Mouse (Mus musculus) liver, adult 2 months (tissue): ENCODE measurements at regions not wholly inside any gene's neighbourhood (a gene's known extent, or its start where the extent isn't known, plus 50 kb on each side); places are given as distances from the start of the nearest gene placed in this dataset.

Source experiments
- DNase-seq: peaks from one replicate; pipeline ENCODE4 v3.0.0-alpha.2; 2011; ENCODE audit warnings: low read depth, low spot score; ENCODE audit errors: extremely low read depth
- H3K27ac ChIP-seq: fragments of 200-500 bp; replicated peaks from 2 replicates; pipeline ENCODE4 v1.5.1; 2012; ENCODE audit warnings: low read depth, mild to moderate bottlenecking, control low read depth, inconsistent platforms, low read length; ENCODE audit not compliant: insufficient read depth
- H3K27me3 ChIP-seq: fragments of 200-500 bp; 2 replicates; pipeline ENCODE4 v1.6.1; 2012; ENCODE audit warnings: mild to moderate bottlenecking, moderate library complexity, low read length, inconsistent platforms; ENCODE audit not compliant: control insufficient read depth, insufficient read depth
- H3K36me3 ChIP-seq: fragments of 200-500 bp; 2 replicates; pipeline ENCODE4 v1.6.1; 2012; ENCODE audit warnings: low read length, inconsistent platforms; ENCODE audit not compliant: control insufficient read depth, insufficient read depth
- H3K4me1 ChIP-seq: fragments of 200-500 bp; 2 replicates; pipeline ENCODE4 v1.6.1; 2011; ENCODE audit warnings: low read length; ENCODE audit not compliant: control insufficient read depth, insufficient read depth
- H3K4me3 ChIP-seq: fragments of 200-500 bp; 2 replicates; pipeline ENCODE4 v1.5.1; 2011; ENCODE audit warnings: low read depth, mild to moderate bottlenecking, control low read depth, low read length, moderate library complexity; ENCODE audit not compliant: insufficient read depth
- H3K79me2 ChIP-seq: fragments of 200-500 bp; 2 replicates; pipeline ENCODE4 v1.6.1; 2012; ENCODE audit warnings: inconsistent platforms, mild to moderate bottlenecking, low read length, moderate library complexity; ENCODE audit not compliant: control insufficient read depth, insufficient read depth
- H3K9ac ChIP-seq: fragments of 200-500 bp; 2 replicates; pipeline ENCODE4 v1.6.1; 2012; ENCODE audit warnings: low read depth, mild to moderate bottlenecking, control low read depth, inconsistent platforms, low read length
- CTCF ChIP-seq: fragments of 200-500 bp; IDR thresholded peaks from 2 replicates; pipeline ENCODE4 v1.5.1; 2011; ENCODE audit warnings: low read depth, low read length, control low read depth
- POLR2A ChIP-seq: fragments of 200-500 bp; IDR thresholded peaks from 2 replicates; pipeline ENCODE4 v1.6.1; 2011; ENCODE audit warnings: low read length, control low read depth; ENCODE audit not compliant: insufficient read depth; ENCODE audit errors: extremely low read depth
- WGBS: fragments of 180-500 bp; shearing (Covaris S2); methylation state at CpG from one replicate; pipeline ENCODE4 v1.1.7; 2018; 5-methylcytosine and 5-hydroxymethylcytosine counted together

- Histone ChIP-seq H3K4me3 (no peak overlapping the region), H3K79me2 (no peaks in the 10 kb centered on the region), H3K4me1 (no peaks in the 10 kb centered on the region), H3K27ac (no peak overlapping the region), H3K27me3 (peaks cover 14% of the 10 kb centered on the region; the same call in 1 of the 2 replicates), H3K36me3 (no peaks in the 10 kb centered on the region), H3K9ac (no peak overlapping the region)
- 23% methylated on average over 4 of the region's 4 CpGs for WGBS
- peak; percentile 70; the same call in 1 of the 2 replicates for TF ChIP-seq CTCF
- TF ChIP-seq POLR2A = no peak
- peak; percentile 34 for DNase-seq
These were observed 59.1 kb upstream of the Mbip start for GRCm38 (mm10) chr12:56404833-56405232.

- Histone ChIP-seq H3K27me3 (peaks cover 14% of the 10 kb centered on the region; the same call in 1 of the 2 replicates), H3K4me1 (no peaks in the 10 kb centered on the region), H3K27ac (no peak overlapping the region), H3K79me2 (no peaks in the 10 kb centered on the region), H3K36me3 (no peaks in the 10 kb centered on the region), H3K9ac (no peak overlapping the region), H3K4me3 (no peak overlapping the region)
- WGBS = 74% methylated on average over 2 of the region's 2 CpGs
- TF ChIP-seq POLR2A = no peak
- no peak for TF ChIP-seq CTCF
- no peak for DNase-seq
These were observed 58.6 kb upstream of the Mbip start for GRCm38 (mm10) chr12:56404262-56404661.

- no peak for TF ChIP-seq POLR2A
- TF ChIP-seq CTCF = no peak
These were observed 57.9 kb upstream of the Mbip start for GRCm38 (mm10) chr12:56403626-56404025.

DNA sequence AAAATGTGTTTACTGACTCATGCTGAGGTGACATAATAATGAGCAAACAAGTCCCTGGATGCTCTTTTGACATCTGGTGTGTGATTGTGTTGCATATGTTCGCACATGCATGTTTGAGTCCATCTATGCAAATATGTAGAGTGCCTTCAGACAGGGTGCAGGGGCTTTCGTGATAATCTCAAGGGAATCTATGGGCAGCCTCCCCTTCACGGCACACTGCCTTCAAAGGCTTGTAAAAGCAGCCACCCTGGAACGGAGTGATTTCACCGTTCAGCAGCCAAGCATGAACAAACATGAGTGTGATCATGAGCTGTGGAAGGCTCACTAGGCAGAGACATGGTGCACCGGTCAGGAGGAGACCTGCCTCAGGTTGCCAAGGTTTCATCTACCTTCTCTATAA, 57.1 kb upstream of the Mbip start:
- 60% methylated on average over 6 of the region's 6 CpGs for WGBS
- no peaks in the 10 kb centered on the region for H3K4me1 ChIP-seq
- peaks cover 7% of the 10 kb centered on the region; the same call in 1 of the 2 replicates for H3K27me3 ChIP-seq
- no peak overlapping the region for H3K4me3 ChIP-seq
- H3K27ac ChIP-seq = no peak overlapping the region
- no peak for TF ChIP-seq POLR2A
- TF ChIP-seq CTCF = no peak
- H3K9ac ChIP-seq = no peak overlapping the region
- no peak for DNase-seq
- H3K79me2 ChIP-seq = no peaks in the 10 kb centered on the region
- H3K36me3 ChIP-seq = no peaks in the 10 kb centered on the region

More at GRCm38 (mm10) chr12:56403626-56404025, 57.9 kb upstream of the Mbip start:
- no peaks in the 10 kb centered on the region for H3K4me1 ChIP-seq
- WGBS = 74% methylated on average over 6 of the region's 6 CpGs
- H3K9ac ChIP-seq = no peak overlapping the region
- no peak overlapping the region for H3K4me3 ChIP-seq
- no peak overlapping the region for H3K27ac ChIP-seq
- no peaks in the 10 kb centered on the region for H3K79me2 ChIP-seq
- DNase-seq = no peak
- no peaks in the 10 kb centered on the region for H3K36me3 ChIP-seq
- H3K27me3 ChIP-seq = peaks cover 13% of the 10 kb centered on the region; the same call in 1 of the 2 replicates

DNA sequence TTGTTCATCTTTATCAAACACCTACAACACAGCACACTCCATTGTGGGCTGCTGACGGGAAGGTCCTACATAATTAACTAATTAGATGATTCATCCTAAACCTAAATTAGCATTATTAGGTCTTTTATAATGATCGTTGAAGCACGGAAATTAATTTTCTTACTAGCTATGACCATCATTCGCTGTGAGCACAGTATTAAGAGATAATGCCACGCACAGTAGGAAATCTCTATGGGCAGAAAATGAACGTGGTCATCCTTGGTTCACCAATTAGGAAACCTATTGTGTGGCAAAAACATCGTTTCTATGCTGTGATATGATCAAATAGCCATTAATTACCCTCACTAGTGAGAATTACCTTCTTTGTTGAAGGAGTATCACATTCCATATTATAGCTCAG, 56.4 kb upstream of the Mbip start:
- H3K36me3 ChIP-seq = no peaks in the 10 kb centered on the region
- H3K4me3 ChIP-seq = no peak overlapping the region
- H3K9ac ChIP-seq = no peak overlapping the region
- no peaks in the 10 kb centered on the region for H3K4me1 ChIP-seq
- no peak overlapping the region for H3K27ac ChIP-seq
- H3K79me2 ChIP-seq = no peaks in the 10 kb centered on the region
- H3K27me3 ChIP-seq = peaks cover 7% of the 10 kb centered on the region; the same call in 1 of the 2 replicates
- no peak for TF ChIP-seq POLR2A
- no peak for TF ChIP-seq CTCF
- 85% methylated on average over 7 of the region's 7 CpGs for WGBS
- no peak for DNase-seq
